Mouse (Mus musculus): Measurements from ENCODE around the gene Adcy6.

- no peak for TF ChIP-seq CTCF (IDR thresholded peaks at IDR 0.05; ENCODE audit: control insufficient read depth, insufficient read depth, insufficient read length)
- no peak for TF ChIP-seq MAX (IDR thresholded peaks at IDR 0.05)
Observed at GRCm38 (mm10) chr15:98585421-98585820, 24.5 kb downstream of the Adcy6 start.

Measured in C2C12 (cell line).